Mouse (Mus musculus): ENCODE measurements at regions not wholly inside any gene's neighbourhood (a gene's known extent, or its start where the extent isn't known, plus 50 kb on each side); places are given as distances from the start of the nearest gene placed in this dataset.

DNA sequence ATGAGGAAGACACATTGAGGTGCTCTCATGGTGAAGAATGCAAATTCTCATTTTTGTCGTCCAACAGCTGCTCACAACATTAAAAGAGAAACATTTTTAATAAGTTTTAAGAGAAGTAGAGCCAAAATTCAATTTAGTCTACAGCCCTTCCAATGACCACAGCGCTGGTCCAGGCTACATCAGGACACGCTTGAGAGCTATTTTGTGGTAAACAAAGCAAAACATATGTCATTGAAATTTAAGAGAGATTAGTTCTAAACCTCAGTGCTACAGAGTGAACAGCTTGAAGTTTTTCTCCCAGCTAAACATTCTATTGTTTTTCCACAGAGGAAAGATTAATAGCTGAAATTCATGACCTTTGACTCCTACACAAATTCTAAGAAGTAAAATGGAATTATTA lies 1820.8 kb upstream of the Acvr2a start:
- no peak for DNase-seq (ENCODE audit: low read depth)

DNA sequence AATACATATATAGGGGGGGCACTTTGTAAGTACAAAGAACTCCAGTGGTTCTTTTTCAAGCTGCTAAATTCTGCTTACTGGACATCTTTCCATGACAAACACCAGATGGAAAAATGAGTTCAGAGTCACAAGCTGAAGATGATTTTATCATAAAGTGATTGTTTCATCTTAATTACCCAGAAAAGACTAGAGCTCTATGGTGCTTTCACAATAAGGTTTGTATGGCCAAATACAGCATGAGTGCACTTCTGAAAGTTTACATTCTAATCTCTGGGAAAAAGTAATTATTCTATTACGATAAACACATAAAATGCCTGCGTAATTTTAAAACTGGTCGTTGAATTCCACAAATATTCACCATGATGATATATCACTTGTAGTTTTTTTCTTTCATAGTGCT lies 1821.2 kb upstream of the Acvr2a start:
- DNase-seq (ENCODE audit: low read depth) = no peak

DNA sequence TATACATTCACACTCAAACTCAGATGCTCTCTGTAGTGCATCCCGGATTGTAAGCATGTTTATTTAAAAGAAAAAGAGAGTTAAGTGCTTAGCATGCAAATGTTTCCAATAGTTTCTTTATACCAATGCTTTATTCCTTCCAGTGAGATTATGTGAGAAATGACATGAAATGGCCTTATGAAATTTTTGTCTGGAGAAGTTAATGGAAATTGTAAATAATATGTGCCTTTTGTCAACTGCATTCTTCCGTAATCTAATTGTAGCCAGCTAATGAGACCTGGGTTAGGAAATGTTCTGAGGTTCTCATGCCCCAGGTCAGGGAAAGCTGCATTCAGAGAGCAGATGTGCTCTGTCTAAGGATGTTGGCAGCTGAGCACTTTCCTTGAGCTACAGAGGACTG lies 1827.2 kb upstream of the Acvr2a start:
- no peak for DNase-seq (ENCODE audit: low read depth)

DNA sequence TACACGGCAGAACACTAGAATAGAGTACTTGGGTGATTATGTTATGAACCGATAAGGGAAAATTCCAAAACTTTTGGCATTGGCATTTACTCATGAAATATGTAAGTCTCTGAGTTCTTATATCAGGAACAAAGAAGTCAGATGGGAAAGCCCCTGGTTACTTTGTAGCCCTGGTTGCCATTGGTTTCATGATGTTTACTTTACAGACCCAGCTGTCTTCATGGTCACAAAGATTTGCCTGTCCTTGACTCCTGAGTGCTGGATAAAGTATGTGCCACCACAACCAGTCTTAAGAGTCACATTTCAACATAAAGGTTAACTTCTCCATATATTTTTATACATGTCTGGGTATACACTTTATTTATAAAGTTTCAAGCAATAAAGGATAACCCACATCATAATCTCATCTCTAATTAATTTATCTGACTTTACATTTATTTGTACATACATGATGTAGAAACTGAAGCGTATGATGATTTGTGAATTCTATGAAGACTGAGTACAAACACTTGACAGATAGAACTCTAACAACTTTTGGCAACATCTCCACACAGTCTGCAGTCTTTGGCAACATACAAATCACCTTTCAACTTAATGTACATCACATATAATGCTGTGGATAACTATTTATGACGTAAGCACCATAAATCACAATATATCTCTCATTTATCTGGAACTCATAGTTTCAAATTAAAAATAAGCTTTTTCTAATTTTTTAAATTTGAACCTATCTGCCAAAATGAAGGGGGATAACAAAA lies 1827.8 kb upstream of the Acvr2a start:
- DNase-seq (ENCODE audit: low read depth) = no peak

DNA sequence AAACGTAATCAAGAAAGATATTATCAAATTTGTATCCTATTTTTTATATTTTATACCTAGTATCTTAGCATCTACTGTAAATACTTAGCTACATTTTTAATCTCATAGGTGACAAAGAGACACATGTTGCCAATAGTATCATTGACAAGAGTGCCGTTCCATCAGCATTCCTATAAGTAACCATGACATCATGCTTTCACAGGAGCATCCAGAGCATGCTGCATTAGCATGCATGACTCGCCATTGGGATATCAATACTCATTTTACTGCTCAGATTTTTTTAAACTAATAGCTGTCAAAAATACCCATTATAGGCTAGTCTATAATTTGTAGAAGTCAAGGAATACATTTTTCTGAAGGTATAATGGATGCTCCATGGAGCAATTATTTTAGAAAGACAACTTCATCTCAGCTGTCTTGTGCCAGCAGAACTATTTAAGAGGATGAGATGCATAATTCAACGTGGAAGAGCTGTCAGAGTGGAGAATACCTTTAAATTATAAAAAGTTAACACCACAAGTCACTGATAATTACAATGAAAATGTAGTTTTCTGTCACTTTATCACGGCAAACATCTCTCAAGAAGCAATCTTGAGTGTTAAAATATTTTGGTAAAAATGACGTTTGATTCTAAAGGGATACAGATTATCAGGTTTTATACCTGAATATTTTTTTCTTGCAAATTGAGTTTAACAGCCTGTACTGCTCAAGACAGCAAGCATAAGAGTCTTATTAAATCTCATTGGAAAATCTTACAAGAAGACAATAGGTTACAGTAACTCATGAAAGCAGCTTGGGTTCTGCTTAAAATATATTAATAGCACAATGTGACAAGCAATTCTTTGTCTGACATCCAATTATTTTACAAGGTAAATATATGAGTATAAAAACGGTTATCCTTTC lies 1823.7 kb upstream of the Zeb2 start:
- DNase-seq (ENCODE audit: low read depth) = no peak

DNA sequence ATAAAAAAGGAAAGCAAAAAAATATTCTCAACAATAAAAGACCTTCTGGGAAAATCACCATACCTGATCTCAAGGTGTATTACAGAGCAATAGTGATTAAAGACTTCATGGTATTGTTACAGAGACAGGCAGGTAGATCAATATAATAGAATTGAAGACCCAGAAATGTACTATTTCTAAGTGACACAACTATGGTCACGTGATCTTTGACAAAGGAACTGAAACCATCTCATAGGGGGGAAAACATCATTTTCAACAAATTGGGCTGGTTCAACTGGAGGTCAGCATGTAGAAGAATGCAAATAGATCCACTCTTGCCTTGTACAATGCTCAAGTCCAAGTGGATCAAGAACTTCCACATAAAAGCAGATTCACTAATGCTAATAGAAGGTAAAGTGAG lies 1815.6 kb upstream of the Zeb2 start:
- no peak for DNase-seq (ENCODE audit: low read depth)

DNA sequence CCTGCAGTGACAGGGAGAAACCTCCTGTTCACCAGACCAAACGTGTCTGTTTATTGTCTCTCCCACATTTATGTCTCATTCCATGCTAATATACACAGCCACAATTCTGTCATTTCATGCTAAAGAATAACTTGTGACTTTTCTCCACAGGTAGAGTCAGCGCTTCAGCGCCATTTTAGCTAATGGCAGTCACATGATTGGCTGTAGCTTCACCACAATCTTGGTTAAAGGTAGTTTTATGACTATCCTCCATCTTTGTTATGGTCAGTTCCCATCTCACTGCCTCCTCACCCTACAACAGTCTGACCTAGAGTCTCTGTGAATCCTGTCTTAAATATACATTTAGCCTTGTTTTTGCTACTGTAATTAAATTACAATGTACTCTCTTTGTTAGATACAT lies 1807.0 kb upstream of the Zeb2 start:
- DNase-seq (ENCODE audit: low read depth) = peak; percentile 20

DNA sequence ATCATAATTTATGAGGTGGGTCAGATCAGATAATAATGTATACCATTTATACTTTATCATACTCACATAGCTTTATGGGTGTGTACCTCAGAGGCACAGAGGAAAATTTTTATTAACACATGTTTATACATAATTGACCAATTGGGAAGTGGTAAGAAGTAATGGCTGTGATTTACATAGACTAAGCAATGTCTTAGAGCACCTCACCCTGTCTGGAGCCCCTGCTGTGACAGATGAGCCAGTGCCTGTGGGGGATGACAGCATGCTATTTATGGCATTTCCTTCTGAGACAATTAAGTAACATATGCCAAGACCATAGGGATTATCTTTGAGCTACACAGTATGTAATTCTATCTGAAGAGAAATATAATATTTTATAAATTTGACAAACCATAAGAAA lies 1796.3 kb upstream of the Zeb2 start:
- DNase-seq (ENCODE audit: low read depth) = no peak

DNA sequence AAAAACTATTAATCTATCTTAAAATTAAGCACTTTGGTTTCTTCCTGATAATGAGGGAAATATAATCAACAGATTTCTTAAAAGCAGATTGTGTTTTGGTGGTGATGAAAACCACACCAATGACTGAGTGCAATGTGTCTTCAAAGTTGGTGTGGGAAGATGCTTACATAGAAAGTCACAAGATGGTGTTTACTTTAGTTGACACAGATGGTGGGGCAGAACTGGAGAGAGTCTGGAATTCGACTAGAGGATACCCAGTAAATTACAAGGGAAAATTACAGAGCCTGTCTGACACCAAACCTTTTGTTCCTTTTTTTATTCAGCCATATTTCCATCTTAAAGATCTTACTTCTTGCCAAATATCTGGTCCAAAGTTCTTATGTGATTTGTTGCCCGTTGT lies 1766.0 kb upstream of the Zeb2 start:
- no peak for DNase-seq (ENCODE audit: low read depth)

DNA sequence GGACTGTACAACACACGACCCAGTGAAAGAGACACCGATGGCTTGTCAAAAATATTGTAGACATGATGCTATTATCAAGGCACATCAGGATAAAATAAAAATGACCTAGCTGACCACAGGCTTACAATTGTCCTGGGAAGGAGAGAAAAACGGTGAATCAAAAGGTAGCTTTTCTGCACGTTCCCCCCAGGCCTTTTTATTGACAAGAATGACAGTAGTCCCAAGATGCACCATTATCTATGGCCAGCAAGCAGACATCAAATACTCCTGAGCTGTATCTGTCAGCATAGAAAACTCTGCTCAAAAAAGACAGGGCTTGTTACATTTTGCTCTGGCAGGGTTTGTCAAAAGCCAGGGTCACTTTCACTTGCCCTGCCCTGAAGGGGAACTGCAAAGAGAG lies 1753.6 kb upstream of the Zeb2 start:
- no peak for DNase-seq (ENCODE audit: low read depth)
